Mouse (Mus musculus): Measurements from ENCODE around the gene Zfp446.

DNA sequence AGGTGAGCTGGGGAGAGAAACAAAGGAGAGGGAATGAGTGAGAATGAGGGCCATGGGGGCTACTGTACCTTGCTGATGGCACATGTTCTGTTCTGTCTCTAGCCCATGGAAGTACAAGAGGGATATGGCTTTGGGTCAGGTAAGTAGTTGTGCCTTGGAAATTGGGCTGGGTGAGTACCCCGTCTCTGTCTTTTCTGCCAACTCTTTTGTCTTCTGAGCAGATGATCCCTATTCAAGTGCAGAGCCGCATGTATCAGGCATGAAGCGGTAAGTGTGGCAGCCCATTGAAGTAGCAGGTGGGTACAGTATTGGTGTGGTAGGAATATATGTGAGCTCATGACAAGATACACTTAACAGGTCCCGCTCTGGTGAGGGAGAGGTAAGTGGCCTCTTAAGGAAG lies 51.3 kb downstream of the Zfp446 start:
- no peak for TF ChIP-seq CTCF (IDR thresholded peaks at IDR 0.05; ENCODE audit: control insufficient read depth, insufficient read depth, low read length)
- TF ChIP-seq POLR2A (IDR thresholded peaks at IDR 0.05; ENCODE audit: borderline replicate concordance, control insufficient read depth, low read depth, low read length): no peak

Data from bone marrow, adult 2 months (tissue).